Mouse (Mus musculus): Measurements from ENCODE around the gene Gm21060.
"Not testable (repeated sequence)": the region's sequence is repeated elsewhere in the genome, so short reads cannot be mapped to it uniquely, and the experiment has no call there.

DNA sequence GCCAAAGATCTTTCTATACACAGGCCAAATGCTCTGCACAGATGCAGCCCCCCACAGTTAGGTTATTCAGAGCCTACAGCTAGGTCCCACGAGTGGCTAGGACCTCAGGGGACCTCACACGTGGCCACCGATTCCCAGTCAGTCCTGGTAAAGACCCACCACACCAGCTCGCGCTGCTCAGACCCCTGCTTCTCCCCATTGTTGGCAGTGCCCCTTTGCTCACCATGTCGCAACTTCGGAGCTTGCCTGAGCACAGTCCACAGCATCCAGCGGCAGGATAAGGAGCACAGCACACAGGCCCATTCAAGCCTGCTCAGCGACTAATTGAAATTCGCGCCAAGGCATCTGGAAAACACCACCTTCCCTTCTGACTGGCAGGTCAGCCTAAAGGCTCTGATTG lies 16.3 kb upstream of the Gm21060 start:
- not testable (repeated sequence) for TF ChIP-seq POLR2A (IDR thresholded peaks at IDR 0.05; ENCODE audit: extremely low read depth, insufficient read depth, low read length); CTCF (IDR thresholded peaks at IDR 0.05; ENCODE audit: low read depth, low read length)

Data from liver, adult 2 months (tissue).